Mouse (Mus musculus): ENCODE data around the gene Irf2.
"Not testable (repeated sequence)": the region's sequence is repeated elsewhere in the genome, so short reads cannot be mapped to it uniquely, and the experiment has no call there.

Irf2 gene

GRCm38 (mm10) chr8:46729671-46730070 lies 9.9 kb upstream of the Irf2 start:
- DNase-seq, result not testable (repeated sequence)

- no peak for DNase-seq
These were observed 7.1 kb upstream of the Irf2 start for GRCm38 (mm10) chr8:46732381-46732915.

- DNase-seq, result no peak
These were observed 5.9 kb upstream of the Irf2 start for GRCm38 (mm10) chr8:46733603-46734002.

- DNase-seq, result no peak
These were observed 4.0 kb upstream of the Irf2 start for GRCm38 (mm10) chr8:46735505-46735904.

GRCm38 (mm10) chr8:46736260-46736659 lies 3.3 kb upstream of the Irf2 start:
- DNase-seq, result no peak

- DNase-seq, result peak; percentile 62
These were observed 2.1 kb upstream of the Irf2 start for GRCm38 (mm10) chr8:46737421-46737820.

GRCm38 (mm10) chr8:46737907-46738306 lies 1.6 kb upstream of the Irf2 start:
- peak; percentile 55 for DNase-seq

GRCm38 (mm10) chr8:46738601-46739000 lies 931 bp upstream of the Irf2 start:
- DNase-seq, result no peak

GRCm38 (mm10) chr8:46739956-46740512 lies 502 bp downstream of the Irf2 start:
- peak; percentile 56 for DNase-seq

GRCm38 (mm10) chr8:46740513-46741280 lies 1.2 kb downstream of the Irf2 start:
- peak; percentile 81 for DNase-seq

- peak; percentile 79 for DNase-seq
These were observed 1.8 kb downstream of the Irf2 start for GRCm38 (mm10) chr8:46741281-46741791.

GRCm38 (mm10) chr8:46741991-46742690 lies 2.6 kb downstream of the Irf2 start:
- DNase-seq, result no peak

GRCm38 (mm10) chr8:46742691-46743082 lies 3.2 kb downstream of the Irf2 start:
- no peak for DNase-seq

GRCm38 (mm10) chr8:46745464-46745863 lies 5.9 kb downstream of the Irf2 start:
- no peak for DNase-seq

GRCm38 (mm10) chr8:46747311-46747980 lies 7.9 kb downstream of the Irf2 start:
- DNase-seq, result no peak

GRCm38 (mm10) chr8:46750000-46750399 lies 10.5 kb downstream of the Irf2 start:
- DNase-seq, result no peak

GRCm38 (mm10) chr8:46750566-46750965 lies 11.0 kb downstream of the Irf2 start:
- DNase-seq, result peak; percentile 44

- DNase-seq, result no peak
These were observed 11.6 kb downstream of the Irf2 start for GRCm38 (mm10) chr8:46751151-46751550.

GRCm38 (mm10) chr8:46752986-46753385 lies 13.5 kb downstream of the Irf2 start:
- no peak for DNase-seq

GRCm38 (mm10) chr8:46754355-46754754 lies 14.8 kb downstream of the Irf2 start:
- no peak for DNase-seq

- no peak for DNase-seq
These were observed 16.3 kb downstream of the Irf2 start for GRCm38 (mm10) chr8:46755731-46756333.

- DNase-seq, result no peak
These were observed 18.1 kb downstream of the Irf2 start for GRCm38 (mm10) chr8:46757613-46758012.
